Mouse (Mus musculus) midbrain, embryonic 16.5 days (tissue): ENCODE results near the gene Olfr1427. TPM values are rescaled to one million over a fixed set of nuclear protein-coding genes. Genes with fewer than 3 reads are reported as not detected.
"Not testable (repeated sequence)": the region's sequence is repeated elsewhere in the genome, so short reads cannot be mapped to it uniquely, and the experiment has no call there.

Experiments
- ATAC-seq: fragments of 200-750 bp; cut with Nextera tagmentation; 2 replicates; pipeline ENCODE4 v1.8.0; 2017; ENCODE audit warnings: moderate TSS enrichment
- H3K27ac ChIP-seq: fragments of 300-500 bp; sonication (generic); 2 replicates; pipeline ENCODE4 v1.5.1; 2014; ENCODE audit warnings: mild to moderate bottlenecking, low read length, mixed read lengths
- H3K27me3 ChIP-seq: fragments of 300-500 bp; sonication (generic); 2 replicates; pipeline ENCODE4 v1.6.1; 2014; ENCODE audit warnings: low read depth, low read length, mixed read lengths; ENCODE audit not compliant: control insufficient read depth, insufficient read depth
- H3K36me3 ChIP-seq: fragments of 300-500 bp; sonication (generic); 2 replicates; pipeline ENCODE4 v1.6.1; 2014; ENCODE audit warnings: mild to moderate bottlenecking, low read length, moderate library complexity, mixed read lengths; ENCODE audit not compliant: control insufficient read depth, insufficient read depth
- H3K4me1 ChIP-seq: fragments of 300-500 bp; sonication (generic); 2 replicates; pipeline ENCODE4 v1.6.1; 2014; ENCODE audit warnings: mild to moderate bottlenecking, low read length, mixed read lengths; ENCODE audit not compliant: control insufficient read depth, insufficient read depth
- H3K4me2 ChIP-seq: fragments of 300-500 bp; sonication (generic); 2 replicates; pipeline ENCODE4 v1.6.1; 2014; ENCODE audit warnings: mild to moderate bottlenecking, low read length, mixed read lengths
- H3K4me3 ChIP-seq: fragments of 300-500 bp; sonication (generic); 2 replicates; pipeline ENCODE4 v1.5.1; 2014; ENCODE audit warnings: low read depth, mild to moderate bottlenecking, low read length, moderate library complexity, mixed read lengths
- H3K9ac ChIP-seq: fragments of 300-500 bp; sonication (generic); 2 replicates; pipeline ENCODE4 v1.6.1; 2014; ENCODE audit warnings: low read depth, low read length, mixed read lengths
- H3K9me3 ChIP-seq: fragments of 300-500 bp; sonication (generic); replicated peaks from 2 replicates; pipeline ENCODE4 v1.6.1; 2014; ENCODE audit warnings: mild to moderate bottlenecking, low read length, mixed read lengths; ENCODE audit not compliant: control insufficient read depth, poor library complexity, severe bottlenecking
- WGBS: fragments of 180-500 bp; shearing (Covaris S2); extraction: QIAGEN DNeasy Blood & Tissue Kit; methylation state at CpG from one replicate; pipeline ENCODE4 v1.1.7; 2014; 5-methylcytosine and 5-hydroxymethylcytosine counted together
- polyA plus RNA-seq: library from polyadenylated mRNA; unstranded; fragments of >200 nt; fragmentation: Nextera tagmentation; extraction: Ambion mirVana; gene quantifications from 2 replicates; pipeline ENCODE4 v1.2.1, GENCODE M21; 2015

Gene Olfr1427
- polyA plus RNA-seq, 1 experiment from 2014 or later, result not detected

GRCm38 (mm10) chr19:12091913-12092312 lies 11.2 kb downstream of the Olfr1427 start, which contains the start of gene Olfr1426:
Olfr1426 (minus strand) TSS chr19:12092013.
- Histone ChIP-seq H3K9me3 (no peaks in the 10 kb centered on the region), H3K27ac (no peak within 1 kb of the TSS), H3K9ac (no peak within 1 kb of the TSS), H3K4me2 (no peak within 1 kb of the TSS), H3K4me3 (no peak within 1 kb of the TSS), H3K36me3 (no peaks in the 10 kb centered on the region), H3K4me1 (no peaks in the 10 kb centered on the region), H3K27me3 (no peaks in the 10 kb centered on the region)
- 79% methylated on average over 1 of the region's 1 CpGs for WGBS
- no peak for ATAC-seq

- not testable (repeated sequence) for H3K4me2 ChIP-seq, H3K9me3 ChIP-seq, H3K36me3 ChIP-seq, H3K4me1 ChIP-seq, H3K27ac ChIP-seq, H3K9ac ChIP-seq, ATAC-seq, H3K4me3 ChIP-seq, H3K27me3 ChIP-seq
- 80% methylated on average over 4 of the region's 4 CpGs for WGBS
These were observed 25.5 kb downstream of the Olfr1427 start, which contains the start of gene Olfr1425 for GRCm38 (mm10) chr19:12077631-12078030. Olfr1425 (minus strand) TSS chr19:12077731.

- H3K27me3 ChIP-seq, H3K4me3 ChIP-seq, ATAC-seq, H3K36me3 ChIP-seq, H3K9me3 ChIP-seq, H3K4me2 ChIP-seq, H3K9ac ChIP-seq, H3K27ac ChIP-seq, H3K4me1 ChIP-seq: not testable (repeated sequence)
- WGBS, result 81% methylated on average over 1 of the region's 1 CpGs
These were observed 33.6 kb downstream of the Olfr1427 start for GRCm38 (mm10) chr19:12069546-12069945.

- H3K9me3 ChIP-seq, H3K4me1 ChIP-seq, H3K4me2 ChIP-seq, ATAC-seq, H3K4me3 ChIP-seq, H3K27ac ChIP-seq, H3K9ac ChIP-seq, H3K27me3 ChIP-seq, H3K36me3 ChIP-seq: not testable (repeated sequence)
- 64% methylated on average over 1 of the region's 1 CpGs for WGBS
These were observed 35.3 kb downstream of the Olfr1427 start for GRCm38 (mm10) chr19:12067806-12068205.

GRCm38 (mm10) chr19:12062582-12062981 lies 40.6 kb downstream of the Olfr1427 start, which contains the start of gene Olfr1424:
Olfr1424 (minus strand) TSS chr19:12062682.
- not testable (repeated sequence) for H3K27me3 ChIP-seq, ATAC-seq, H3K9me3 ChIP-seq, H3K4me3 ChIP-seq, H3K27ac ChIP-seq, H3K9ac ChIP-seq, H3K4me1 ChIP-seq, H3K36me3 ChIP-seq, H3K4me2 ChIP-seq
- WGBS, result 97% methylated on average over 1 of the region's 1 CpGs

Other genes starting within 250 kb of the Olfr1427 start
- not detected in 2 replicates for gene Olfr1418, start 242.3 kb downstream of the Olfr1427 start, polyA plus RNA-seq
- gene Olfr1419, start 228.2 kb downstream of the Olfr1427 start, polyA plus RNA-seq, result not detected in 2 replicates
- gene Olfr1420, start 216.8 kb downstream of the Olfr1427 start, polyA plus RNA-seq, result 0.06 and 0.14 TPM in 2 replicates
- 15.8 and 18.5 TPM in 2 replicates for gene Patl1, start 190.9 kb downstream of the Olfr1427 start, polyA plus RNA-seq
- 3.3 and 3.6 TPM in 2 replicates for gene Osbp, start 137.4 kb downstream of the Olfr1427 start, polyA plus RNA-seq
- not detected in 2 replicates for gene Olfr1423, start 62.0 kb downstream of the Olfr1427 start, polyA plus RNA-seq
- not detected in 2 replicates for gene Olfr1424, start 40.7 kb downstream of the Olfr1427 start, polyA plus RNA-seq
- not detected in 2 replicates for gene Olfr1425, start 25.6 kb downstream of the Olfr1427 start, polyA plus RNA-seq
- gene Olfr1426, start 11.3 kb downstream of the Olfr1427 start, polyA plus RNA-seq, result not detected in 2 replicates
- gene Olfr1428, start 12.6 kb upstream of the Olfr1427 start, polyA plus RNA-seq, result not detected in 2 replicates
- gene Olfr76, start 19.9 kb upstream of the Olfr1427 start, polyA plus RNA-seq, result not detected in 2 replicates
- gene Olfr1555-ps1, start 66.8 kb upstream of the Olfr1427 start, polyA plus RNA-seq, result not detected in 2 replicates
- 0.08 TPM in 1 of 2 replicates, not detected in the other for gene Olfr1431, start 97.3 kb upstream of the Olfr1427 start, polyA plus RNA-seq
- gene Olfr1432, start 129.3 kb upstream of the Olfr1427 start, polyA plus RNA-seq, result not detected in 2 replicates
- gene Olfr262, start 138.3 kb upstream of the Olfr1427 start, polyA plus RNA-seq, result not detected in 2 replicates
- 0.09 TPM in 1 of 2 replicates, not detected in the other for gene Olfr235, start 157.7 kb upstream of the Olfr1427 start, polyA plus RNA-seq
- not detected in 2 replicates for gene Olfr1434, start 176.5 kb upstream of the Olfr1427 start, polyA plus RNA-seq
- gene Olfr1436, start 195.8 kb upstream of the Olfr1427 start, polyA plus RNA-seq, result not detected in 2 replicates
- not detected in 2 replicates for gene Olfr1437, start 221.8 kb upstream of the Olfr1427 start, polyA plus RNA-seq
- not detected in 2 replicates for gene Olfr1438-ps1, start 232.6 kb upstream of the Olfr1427 start, polyA plus RNA-seq